Mouse (Mus musculus) liver, embryonic 14 days (tissue): ENCODE measurements around the gene Olfr740. TPM values are rescaled to one million over a fixed set of nuclear protein-coding genes. Genes with fewer than 3 reads are reported as not detected.

Experiments used
- polyA plus RNA-seq: library from polyadenylated mRNA; depleted of rRNA; stranded (reverse); fragments of >200 nt; gene quantifications from 2 replicates; pipeline ENCODE4 v1.2.3, GENCODE M21; 2012; rRNA removed

The Olfr740 gene
- not detected in 2 replicates for polyA plus RNA-seq

GRCm38 (mm10) chr14:50445245-50445644, at the start of gene Olfr740:
Olfr740 (plus strand) TSS chr14:50445545.

GRCm38 (mm10) chr14:50407268-50407667, 38.1 kb upstream of the Olfr740 start, which contains the start of gene Olfr738:
Olfr738 (plus strand) TSS chr14:50407568.

GRCm38 (mm10) chr14:50418326-50418725, 27.0 kb upstream of the Olfr740 start, which contains the start of gene Olfr739:
Olfr739 (plus strand) TSS chr14:50418626.

GRCm38 (mm10) chr14:50472438-50472837, 27.1 kb downstream of the Olfr740 start, which contains the start of gene Olfr741:
Olfr741 (plus strand) TSS chr14:50472738.

GRCm38 (mm10) chr14:50503300-50503699, 58.0 kb downstream of the Olfr740 start, which contains the start of gene Olfr742:
Olfr742 (plus strand) TSS chr14:50503600.

Other genes with a start within 250 kb of the Olfr740 start
- gene Olfr731, start 203.7 kb upstream of the Olfr740 start, polyA plus RNA-seq, result not detected in 2 replicates
- not detected in 2 replicates for gene Olfr732, start 161.3 kb upstream of the Olfr740 start, polyA plus RNA-seq
- not detected in 2 replicates for gene Olfr733, start 144.0 kb upstream of the Olfr740 start, polyA plus RNA-seq
- not detected in 2 replicates for gene Olfr734, start 118.8 kb upstream of the Olfr740 start, polyA plus RNA-seq
- not detected in 2 replicates for gene Olfr735, start 96.7 kb upstream of the Olfr740 start, polyA plus RNA-seq
- gene Tlr11, start 87.6 kb upstream of the Olfr740 start, polyA plus RNA-seq, result 0.05 and 0.07 TPM in 2 replicates
- not detected in 2 replicates for gene Olfr736, start 64.4 kb upstream of the Olfr740 start, polyA plus RNA-seq
- not detected in 2 replicates for gene Olfr738, start 38.0 kb upstream of the Olfr740 start, polyA plus RNA-seq
- gene Olfr739, start 26.9 kb upstream of the Olfr740 start, polyA plus RNA-seq, result not detected in 2 replicates
- gene Olfr741, start 27.2 kb downstream of the Olfr740 start, polyA plus RNA-seq, result not detected in 2 replicates
- not detected in 2 replicates for gene Olfr742, start 58.1 kb downstream of the Olfr740 start, polyA plus RNA-seq
- not detected in 2 replicates for gene Olfr743, start 76.3 kb downstream of the Olfr740 start, polyA plus RNA-seq
- gene Olfr744, start 169.3 kb downstream of the Olfr740 start, polyA plus RNA-seq, result not detected in 2 replicates
- not detected in 2 replicates for gene Olfr745, start 193.8 kb downstream of the Olfr740 start, polyA plus RNA-seq
- not detected in 2 replicates for gene Olfr746, start 201.5 kb downstream of the Olfr740 start, polyA plus RNA-seq
- not detected in 2 replicates for gene Olfr747, start 247.7 kb downstream of the Olfr740 start, polyA plus RNA-seq